Mouse (Mus musculus) lung, adult 2 months (tissue): ENCODE measurements around the gene Plekhg1.

Experiments used
- CTCF ChIP-seq: fragments of 200-500 bp; IDR thresholded peaks from 2 replicates; pipeline ENCODE4 v1.5.1; 2011; ENCODE audit warnings: mild to moderate bottlenecking, low read length, control low read depth; ENCODE audit not compliant: insufficient read depth
- POLR2A ChIP-seq: fragments of 200-500 bp; IDR thresholded peaks from 2 replicates; pipeline ENCODE4 v1.6.1; 2011; ENCODE audit warnings: low read depth, mild to moderate bottlenecking, control low read depth, low read length, borderline replicate concordance; ENCODE audit errors: extremely low read depth

DNA sequence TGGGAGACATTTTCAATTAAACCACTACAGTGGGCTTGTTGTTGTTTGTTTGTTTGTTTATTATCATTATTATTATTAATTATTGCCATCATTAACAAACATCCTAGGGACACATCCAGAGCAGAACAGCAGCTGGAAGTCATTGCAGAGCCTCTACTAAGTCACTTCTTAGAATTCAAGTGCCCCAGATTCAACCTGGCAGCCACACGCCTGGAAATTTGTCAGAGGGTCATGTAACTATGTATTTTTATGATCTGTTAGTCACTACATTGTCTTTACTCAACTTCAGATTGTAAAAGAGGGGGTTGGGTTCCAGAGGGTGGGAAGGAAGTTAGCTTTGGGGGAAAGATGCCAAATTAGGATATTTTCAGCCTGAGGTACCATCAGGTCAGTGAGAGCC, 47.4 kb upstream of the Plekhg1 start:
- TF ChIP-seq CTCF, result no peak
- TF ChIP-seq POLR2A, result no peak
